Mouse (Mus musculus): ENCODE measurements around the gene Pltp.

DNA sequence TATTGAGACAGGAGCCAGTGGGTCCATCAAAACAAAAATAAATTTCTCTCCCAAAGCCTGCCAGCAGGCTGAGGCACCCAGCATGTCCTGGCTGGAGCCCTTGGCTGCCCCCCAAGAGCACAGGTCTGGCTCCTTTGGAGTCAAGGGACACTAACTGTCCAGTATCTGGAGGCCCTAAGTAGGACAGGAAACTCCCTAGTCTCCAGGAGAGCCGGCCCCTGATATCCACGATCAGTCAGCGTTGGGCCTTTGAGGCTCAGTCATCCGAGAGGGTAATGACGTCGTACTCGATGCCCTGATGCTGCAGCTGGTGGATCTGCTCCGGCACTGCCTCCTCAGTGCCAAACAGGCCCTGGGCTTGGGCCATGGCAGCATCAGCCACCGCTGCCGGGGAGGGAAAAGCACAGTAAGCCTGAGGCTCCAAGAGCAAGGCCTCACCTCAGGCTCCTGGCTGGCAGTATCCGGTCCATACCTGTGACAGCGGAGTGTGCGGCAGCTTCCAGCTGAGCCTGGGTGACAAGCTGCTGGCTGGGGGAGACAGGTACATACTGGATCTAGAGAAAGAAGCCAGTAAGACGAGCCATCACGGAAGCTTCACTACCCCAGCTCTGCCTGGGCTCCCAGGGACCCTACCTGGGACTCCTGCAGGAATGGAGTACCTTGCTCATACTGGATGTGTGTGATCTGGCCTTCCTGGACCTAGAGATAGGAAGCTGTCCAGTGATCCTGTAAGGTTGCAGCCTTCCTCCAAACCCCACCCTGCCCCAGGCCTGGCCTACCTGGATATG, 34.6 kb upstream of the Pltp start:
- TF ChIP-seq POLR2A (IDR thresholded peaks at IDR 0.05; ENCODE audit: control insufficient read depth, low read depth, low read length), result no peak
- TF ChIP-seq CTCF (IDR thresholded peaks at IDR 0.05; ENCODE audit: control insufficient read depth, insufficient read depth, insufficient replicate concordance, low read depth, low read length), result no peak
